Mouse (Mus musculus) embryo, embryonic 10.5 days (tissue): ENCODE data around the gene Ankzf1.

Experiments used
- DNase-seq: peaks from one replicate; pipeline ENCODE4 v3.0.0-alpha.2; 2015; ENCODE audit warnings: low spot score

Gene Ankzf1

DNA sequence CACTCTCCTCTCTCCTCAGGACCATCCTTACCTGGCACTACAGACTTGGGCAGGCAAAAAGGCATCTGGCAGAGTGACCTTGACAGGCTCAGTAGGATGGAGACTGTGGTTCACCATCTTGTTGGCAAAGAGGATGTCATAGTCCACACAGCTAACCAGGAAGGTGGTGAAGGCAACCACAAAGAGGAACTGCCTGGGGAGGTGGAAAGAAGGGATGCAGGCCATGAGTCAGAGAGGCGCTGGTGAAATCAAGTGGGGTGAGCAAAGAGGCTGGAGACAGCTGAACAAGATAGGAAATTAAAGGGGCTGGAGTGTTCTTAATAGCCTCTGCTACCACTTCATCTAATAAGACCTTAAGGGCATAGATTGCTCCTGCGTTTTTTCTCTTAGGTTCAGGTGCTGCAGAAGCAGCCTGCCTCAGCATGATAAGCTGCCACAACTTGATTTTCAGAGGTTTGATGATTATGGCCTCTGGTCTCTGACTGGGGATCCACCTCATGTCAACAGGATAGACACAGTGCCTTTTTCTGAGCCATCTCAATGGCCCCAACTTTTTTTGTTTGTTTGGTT lies 4.0 kb upstream of the Ankzf1 start:
- no peak for DNase-seq

DNA sequence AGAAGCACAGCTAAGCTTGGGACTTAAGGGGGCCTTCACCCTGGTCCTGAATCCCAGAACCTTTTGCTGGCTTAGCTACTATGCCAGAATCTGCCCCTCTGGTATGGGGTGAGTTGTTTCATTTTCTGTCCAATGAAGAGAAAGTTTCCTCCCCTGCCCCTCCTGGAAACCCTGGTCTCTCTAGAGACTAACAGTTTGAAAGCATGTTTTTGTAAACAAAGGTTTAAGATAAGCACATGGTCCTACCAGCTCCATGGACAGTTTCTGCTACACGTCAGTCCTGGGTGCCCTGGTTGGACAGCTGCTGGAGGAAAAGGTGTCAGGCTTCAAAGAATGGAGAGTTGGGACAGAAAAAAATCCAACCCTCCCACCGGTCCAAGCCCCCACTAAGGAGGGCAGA lies 1.4 kb upstream of the Ankzf1 start:
- no peak for DNase-seq

DNA sequence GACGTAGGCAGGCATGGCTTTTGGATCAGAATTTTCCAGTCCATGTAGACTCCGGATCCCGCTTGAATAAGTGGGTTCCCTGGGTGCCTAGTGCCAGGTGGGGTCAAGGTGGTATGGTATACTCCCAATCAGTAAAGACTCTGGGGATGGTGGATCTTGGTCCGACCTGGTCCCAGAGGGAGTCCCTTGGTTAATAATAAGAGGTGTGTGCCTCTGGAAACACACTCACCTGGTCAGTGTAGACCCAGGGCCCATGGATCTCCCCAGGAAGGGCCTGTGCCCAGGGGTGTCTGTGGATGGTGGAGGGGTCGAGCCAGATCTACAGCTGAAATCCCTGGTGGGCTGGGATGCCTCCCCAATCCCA lies 711 bp upstream of the Ankzf1 start:
- DNase-seq = no peak

DNA sequence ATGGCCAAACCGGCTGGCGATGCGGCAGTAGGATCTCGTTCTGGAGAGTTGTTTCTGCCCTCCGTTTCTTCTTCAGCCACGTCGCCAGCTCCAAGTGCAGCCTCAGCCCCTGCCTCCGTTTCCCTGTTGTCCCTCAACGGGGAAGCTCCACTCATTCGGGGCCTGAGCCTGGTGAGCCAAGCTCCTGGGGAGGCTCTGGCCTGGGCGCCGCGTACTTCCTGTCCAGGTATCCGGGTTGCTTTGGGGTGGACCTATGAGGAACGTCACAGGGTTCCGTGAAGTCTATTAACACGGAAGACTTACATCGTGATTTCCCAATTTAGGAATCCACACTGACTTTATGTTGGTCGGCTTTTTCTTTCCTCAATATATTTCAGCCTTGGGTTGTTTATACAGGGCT lies 501 bp downstream of the Ankzf1 start:
- DNase-seq = peak; percentile 49

DNA sequence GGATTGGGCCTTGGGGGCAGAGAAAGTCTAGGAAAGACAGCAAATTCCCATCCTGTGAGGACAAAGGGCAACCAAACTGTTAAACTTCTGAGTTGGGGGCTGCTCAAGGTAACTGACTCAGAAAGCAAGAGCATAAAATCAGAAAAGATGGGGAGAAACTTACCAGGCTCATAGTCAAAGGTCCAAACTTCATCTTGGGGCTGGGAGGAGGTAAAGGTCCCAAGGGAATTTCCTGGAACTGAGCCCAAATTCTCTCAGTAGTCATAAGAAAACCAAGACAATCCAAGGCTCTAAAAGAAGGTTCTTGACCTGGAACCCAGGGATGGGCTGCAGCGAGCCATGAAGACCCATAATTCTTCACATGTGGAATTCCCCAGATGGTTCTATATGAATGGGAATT lies 9.3 kb downstream of the Ankzf1 start:
- DNase-seq = no peak

DNA sequence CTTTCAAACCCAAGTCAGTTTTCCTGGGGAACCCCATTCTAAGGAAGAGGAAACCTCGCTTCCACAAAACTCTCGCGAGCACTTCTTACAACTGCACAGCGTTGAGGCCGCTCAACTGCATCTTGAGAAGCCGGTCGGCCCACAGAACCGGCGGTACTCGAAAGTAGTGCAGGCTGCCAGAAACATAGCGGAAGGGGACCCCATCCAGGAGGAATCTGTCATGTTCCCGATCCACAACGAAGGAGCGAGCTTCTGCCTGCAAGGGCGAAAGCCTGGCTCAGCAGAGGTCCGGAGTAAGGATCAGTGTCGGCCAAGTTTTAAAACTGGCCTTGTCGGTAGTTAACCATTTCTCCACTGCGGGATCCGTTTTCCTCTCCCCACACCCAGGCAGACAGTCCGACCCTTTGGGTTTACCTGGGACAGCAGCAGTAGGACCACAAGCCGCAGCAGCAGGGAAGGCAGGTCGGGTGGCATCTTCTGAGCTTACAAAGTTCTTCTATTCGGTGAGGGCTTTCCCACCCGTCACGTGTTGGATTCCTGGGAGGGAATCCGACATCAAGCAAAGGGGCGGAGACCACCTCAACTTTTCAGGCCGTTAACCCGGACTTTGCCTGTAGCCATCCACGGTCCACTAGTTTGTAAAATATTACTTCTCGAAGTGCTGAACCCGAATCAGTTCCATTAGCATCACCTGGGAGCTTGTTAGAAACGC lies 17.2 kb downstream of the Ankzf1 start:
- peak; percentile 59 for DNase-seq

DNA sequence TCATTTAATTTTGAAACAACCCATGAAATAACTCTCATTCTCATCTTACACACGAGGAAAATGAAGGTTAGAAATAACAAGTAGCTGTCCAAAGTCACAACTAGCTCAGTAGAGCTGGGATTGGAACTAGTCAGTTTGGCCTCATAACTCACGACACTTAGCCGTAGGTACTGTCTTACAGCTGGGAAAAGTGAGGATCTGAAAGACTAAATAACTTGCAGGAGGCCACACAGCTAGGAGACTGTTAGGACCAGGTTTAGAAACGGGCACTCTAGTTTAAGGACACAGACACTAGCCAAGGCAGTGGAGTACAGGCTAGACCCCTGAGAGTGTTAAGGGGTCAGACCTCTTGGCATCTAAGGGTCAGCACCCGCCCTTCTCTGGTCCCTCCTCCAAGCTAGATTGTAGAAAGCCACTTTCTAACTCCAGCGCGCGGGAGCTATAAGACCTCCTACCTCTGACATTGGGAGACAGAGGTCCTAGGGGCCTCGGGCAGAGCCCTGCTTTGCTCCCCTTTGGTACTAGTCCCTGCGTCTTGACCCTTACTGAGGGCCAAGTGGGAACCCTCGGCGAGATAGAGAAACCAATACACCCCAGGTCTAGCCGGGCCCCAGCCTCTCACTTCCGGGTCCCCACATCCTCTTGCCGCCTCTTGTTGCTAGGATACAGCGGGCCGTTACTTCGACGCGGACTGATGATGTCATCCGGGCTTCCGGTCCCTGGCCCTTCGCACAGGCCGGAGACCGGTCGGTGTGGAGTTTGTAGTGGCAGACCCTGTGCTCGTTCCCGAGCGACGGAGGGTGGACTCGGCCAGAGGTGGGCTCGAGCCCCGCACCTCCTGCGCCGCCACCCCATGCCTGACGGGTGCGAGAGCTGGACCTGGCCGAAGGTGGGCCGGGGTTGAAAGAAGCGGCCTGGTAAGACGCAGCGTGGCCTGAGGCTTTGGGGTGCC lies 18.5 kb downstream of the Ankzf1 start, which contains the start of the genes Glb1l and Stk16:
TSS of gene Glb1l (minus strand) at position 678 of the 952 bp plus-strand sequence.
TSS of gene Stk16 (plus strand) at position 703 of the 952 bp plus-strand sequence.
- peak; percentile 98 for DNase-seq

DNA sequence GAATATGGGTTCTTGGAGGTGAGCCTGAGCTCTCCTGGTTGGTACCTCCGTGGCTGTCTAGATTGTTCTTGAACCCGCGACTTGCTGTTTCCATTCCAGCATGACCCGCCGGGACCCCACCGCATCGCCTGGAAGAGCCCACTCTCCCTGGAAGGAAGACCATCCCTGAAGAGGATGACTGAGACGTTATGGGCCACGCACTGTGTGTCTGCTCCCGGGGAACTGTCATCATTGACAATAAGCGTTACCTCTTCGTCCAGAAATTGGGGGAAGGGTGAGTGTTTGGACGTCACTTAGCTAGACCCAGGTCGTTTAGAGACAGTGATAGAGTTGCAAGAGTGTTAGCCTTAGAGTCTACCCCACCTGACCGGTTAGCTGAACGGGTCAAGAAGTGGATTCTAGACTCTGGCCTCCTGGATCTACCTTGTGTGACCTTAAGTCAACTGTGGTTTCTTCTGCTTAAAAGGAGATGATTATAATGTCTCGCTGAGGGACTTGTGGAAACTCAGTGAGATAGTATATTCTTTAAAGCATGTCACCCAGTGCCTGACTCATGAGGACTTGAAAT lies 19.3 kb downstream of the Ankzf1 start:
- no peak for DNase-seq

DNA sequence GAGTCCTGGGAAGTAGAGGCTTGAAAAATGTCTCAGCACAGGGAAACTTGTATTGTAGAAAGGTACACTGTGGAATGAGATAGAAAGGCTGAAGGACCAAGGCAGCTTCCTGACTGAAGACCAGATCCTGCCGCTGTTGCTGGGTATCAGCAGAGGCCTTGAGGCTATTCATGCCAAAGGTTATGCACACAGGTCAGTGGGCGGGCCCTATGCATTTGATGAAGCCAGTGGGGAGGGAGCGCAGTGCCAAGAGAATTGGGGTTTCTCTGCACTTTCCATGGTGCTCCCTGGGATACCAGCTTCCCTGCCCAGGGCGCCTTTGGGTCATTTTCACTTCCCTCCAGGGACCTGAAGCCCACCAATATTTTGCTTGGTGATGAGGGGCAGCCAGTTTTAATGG lies 20.6 kb downstream of the Ankzf1 start:
- DNase-seq = no peak

DNA sequence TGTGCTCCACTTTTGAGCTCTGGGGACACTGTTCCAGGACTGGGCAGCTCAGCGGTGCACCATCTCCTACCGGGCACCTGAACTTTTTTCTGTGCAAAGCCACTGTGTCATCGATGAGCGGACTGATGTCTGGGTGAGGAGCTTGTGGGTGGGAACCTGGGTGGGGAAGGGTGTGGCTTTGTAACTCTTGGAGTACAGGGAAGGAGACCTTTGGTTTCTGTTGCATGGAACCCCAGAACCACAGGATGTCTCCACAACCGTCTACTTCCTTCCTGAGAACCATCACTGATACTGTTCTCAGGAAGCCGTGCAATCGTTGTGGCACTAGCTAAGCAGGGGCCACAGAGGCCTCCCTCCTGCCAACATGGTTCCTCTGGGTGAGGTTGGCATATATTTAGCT lies 21.1 kb downstream of the Ankzf1 start:
- no peak for DNase-seq

DNA sequence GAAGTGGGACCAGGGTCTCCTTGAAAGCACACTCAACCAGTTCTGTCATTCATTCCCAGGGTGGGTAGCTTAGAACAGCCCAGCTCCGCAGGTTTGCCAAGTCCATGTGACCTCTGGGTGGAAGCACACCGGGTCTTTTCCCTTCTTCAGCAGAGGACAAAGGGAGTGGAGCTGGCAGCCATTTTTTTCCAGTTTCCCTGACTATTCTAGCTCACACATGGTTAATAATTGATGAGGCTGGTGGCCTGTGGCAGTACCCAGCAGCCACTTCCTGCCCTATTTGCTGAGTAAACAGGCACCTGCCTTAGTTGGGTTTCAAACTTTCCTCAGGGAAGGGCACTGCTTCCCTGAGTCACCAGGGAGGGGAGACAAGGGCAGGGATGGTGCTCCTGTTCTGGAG lies 22.5 kb downstream of the Ankzf1 start:
- no peak for DNase-seq

DNA sequence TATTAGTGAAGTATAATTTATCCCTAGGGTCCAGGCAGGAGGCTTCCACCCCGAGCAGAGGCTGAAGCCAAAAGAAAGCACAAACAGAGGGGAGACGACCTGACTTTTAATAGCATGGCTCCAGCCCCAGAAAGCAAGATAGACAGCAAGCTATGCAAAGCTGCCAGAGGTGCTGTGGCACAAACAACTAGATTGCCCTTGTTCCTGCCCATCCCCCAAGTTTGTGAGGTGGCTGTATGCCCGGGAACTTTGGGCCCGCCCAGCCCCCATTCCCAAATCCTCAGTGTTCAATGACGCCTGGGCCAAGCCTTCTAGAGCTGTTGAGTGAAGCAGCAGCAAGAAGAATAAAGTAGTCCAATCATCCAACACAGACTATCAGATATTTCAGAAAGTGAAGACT lies 22.9 kb downstream of the Ankzf1 start:
- no peak for DNase-seq

DNA sequence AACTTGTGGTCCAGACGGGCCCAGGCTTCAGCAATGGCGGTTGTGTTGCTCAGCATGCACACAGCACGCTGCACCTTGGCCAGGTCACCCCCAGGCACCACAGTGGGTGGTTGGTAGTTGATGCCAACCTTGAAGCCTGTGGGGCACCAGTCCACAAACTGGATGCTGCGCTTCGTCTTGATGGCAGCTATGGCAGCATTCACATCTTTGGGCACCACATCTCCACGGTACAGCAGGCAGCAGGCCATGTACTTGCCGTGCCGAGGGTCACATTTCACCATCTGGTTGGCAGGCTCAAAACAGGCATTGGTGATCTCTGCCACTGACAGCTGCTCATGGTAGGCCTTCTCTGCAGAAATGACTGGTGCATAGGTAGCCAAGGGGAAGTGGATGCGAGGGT lies 23.8 kb downstream of the Ankzf1 start:
- no peak for DNase-seq

DNA sequence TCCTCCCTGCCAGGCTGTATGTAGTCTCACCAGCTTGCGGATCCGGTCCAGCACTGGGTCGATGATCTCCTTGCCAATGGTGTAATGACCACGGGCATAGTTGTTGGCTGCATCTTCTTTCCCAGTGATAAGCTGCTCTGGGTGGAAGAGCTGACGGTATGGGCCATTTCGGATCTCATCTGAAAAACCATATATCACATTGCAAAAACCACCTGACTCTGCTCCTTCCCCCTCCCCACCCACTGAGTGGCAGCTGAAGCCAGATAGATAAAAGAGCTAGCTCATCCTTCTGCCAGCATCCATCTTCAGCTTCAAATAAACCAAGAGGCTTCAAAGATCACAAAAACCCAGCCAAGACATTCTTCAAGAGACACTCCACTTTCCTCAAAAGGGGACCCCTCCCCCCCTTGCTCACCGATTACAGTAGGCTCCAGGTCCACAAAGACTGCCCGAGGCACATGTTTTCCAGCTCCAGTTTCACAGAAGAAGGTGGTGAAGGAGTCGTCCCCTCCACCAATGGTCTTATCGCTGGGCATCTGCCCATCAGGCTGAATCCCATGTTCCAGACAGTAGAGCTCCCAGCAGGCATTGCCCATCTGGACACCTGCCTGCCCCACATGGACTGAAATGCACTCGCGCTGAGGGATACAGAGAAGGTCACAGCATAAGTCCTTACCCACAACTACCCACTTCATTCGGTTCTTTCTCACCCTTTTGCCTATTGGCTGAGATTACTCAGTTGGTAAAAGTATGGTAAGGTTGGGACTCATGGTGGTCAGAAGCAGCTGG lies 25.0 kb downstream of the Ankzf1 start:
- DNase-seq = no peak

DNA sequence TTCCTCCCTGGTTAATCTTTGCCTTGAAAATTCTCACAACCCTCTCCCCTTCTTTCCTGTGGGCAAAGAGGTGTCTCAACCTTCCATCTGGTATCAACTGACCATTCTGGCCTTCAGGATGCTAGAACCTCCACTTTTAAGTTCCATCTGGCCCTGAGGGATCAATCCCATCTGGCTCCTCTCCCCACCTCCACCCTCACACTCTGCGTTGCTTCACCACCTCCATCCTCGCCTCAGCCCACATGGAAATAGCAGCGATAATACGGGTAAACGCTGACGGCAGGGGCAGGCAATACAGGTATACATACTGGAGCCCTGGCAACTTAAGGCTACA lies 25.9 kb downstream of the Ankzf1 start:
- DNase-seq = no peak

DNA sequence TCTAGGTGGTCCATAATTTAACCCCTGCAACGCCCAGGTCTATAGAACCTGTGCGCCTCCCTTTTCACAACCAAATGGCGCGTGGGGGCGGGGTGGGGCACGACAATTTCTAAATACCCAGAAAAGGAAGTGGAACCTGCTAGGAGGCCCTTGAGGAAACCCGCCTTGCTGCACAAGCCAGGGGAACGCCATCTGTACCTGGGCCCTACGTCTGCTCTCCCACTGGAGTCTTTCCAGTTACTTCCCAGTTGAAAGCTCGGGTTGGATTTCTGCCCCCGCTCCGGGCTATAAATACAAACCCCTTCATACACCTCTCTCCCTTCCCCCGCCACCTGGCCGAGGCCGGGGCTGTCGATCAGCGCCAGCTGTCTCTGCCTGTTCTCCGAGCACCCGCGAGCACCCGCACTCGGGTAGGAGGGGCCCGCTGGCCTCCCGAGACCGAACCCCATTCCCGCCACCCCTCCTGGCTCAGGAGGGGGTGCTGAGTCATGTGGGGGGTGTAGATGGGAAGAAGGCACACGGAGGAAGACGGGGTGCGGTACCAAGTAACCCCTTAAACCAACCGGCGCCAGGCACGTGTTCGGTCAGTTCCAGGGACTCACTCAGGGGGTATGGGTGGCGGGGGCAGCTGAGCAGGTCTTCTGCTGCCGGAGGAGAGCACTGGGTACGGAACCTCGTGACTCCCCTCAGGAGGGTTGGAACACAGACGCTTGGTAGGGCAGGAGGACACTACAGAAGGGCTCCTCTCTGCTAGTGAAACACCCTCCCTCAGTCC lies 26.5 kb downstream of the Ankzf1 start:
- DNase-seq = no peak

DNA sequence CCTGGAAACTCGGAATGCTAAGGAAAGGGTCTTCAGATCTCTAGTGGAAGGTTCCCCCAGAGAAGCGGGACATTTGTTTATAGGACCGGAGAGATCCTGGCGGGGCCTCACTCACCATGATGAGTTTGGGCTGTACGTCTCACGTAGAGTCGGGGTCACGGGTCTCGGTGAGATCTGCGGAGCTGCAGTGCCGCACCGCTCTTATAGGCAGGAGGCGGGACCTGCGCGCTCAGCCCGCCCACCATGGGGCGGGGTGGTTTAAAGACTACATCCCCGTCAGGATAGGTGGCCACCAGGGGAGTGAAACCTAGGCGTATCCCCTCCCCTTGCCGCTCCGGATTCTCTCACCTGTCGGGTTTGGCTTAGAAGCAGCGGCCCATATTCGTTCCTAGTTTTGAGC lies 27.1 kb downstream of the Ankzf1 start:
- peak; percentile 79 for DNase-seq

DNA sequence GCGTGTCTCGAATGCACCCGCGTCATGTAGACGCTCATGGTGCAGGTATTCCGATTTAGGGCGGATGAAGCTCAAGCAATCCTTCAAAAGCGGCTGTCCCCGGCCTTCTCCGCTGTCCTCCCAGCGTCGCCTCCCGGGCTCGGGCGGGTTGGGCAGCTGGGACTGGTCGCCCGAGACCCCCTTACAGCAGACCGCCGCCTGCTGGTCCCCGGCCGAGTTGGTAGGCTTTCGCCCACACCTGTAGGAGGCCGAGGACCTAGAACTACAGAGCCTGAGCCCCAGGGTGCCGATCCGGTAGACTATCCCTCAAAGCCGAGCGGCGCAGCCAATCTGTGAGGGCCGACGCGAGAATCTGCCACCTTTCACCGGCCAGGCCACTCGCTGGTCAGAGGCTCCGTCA lies 27.6 kb downstream of the Ankzf1 start, which contains the start of gene Tuba4a:
TSS of gene Tuba4a (minus strand) at position 335 of the 400 bp plus-strand sequence.
- DNase-seq = peak; percentile 51

DNA sequence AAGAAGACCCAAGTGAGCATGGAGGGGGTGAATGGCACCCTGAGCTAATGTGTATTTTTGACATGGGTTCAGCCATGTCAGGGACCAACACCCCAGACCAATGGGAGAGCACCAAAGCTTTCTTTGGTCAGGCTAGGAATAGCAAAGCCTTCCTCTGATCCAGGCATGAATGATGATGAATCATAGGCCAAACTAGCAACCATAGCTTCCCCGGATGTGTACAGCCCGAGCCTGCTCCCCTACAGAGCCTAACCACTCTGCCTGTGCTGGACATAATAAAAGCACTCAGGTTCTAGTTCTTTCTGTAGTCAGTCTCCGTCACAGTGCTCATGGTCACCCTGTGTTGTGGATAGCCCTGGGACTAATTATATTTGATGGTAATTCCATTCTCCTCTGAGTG lies 29.6 kb downstream of the Ankzf1 start:
- DNase-seq = no peak

DNA sequence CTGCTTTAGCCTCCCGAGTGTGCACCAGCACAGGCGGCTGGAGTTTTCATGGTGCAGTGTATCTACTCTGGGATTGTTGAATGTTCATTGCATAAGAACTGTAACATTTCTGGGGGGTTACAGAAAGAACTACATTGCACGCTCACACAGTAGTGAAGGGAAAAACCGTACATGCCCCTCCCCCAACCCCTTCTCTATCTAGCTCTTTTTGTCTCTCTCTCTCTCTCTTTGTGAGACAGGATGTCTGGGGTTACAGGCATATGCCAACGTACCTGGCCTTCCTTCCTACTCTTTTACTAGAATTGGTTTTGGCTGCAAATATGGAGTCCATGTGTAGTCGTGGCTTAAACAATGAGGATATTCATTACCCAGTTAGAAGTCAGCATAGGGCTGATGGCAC lies 31.0 kb downstream of the Ankzf1 start:
- DNase-seq = no peak

DNA sequence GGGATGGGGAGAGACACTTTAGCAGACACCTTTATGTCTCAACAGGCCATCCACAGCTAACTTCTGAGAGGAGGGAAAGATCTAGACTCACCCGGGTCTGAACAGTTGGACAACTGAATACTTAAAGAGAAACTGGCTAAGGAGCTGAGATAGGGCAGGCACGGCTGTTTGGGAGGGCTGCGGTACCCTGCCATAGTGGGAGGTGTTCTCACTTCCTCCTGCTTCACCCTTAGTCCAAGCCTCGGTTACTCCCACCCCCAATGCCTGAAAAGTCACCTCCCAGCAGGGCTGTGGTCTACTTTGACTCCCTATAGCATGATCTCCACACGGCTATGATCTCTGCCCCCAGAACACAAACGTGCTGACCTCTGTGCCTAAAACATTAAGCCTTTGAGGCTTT lies 31.6 kb downstream of the Ankzf1 start:
- no peak for DNase-seq
